Mouse (Mus musculus): ENCODE measurements around the gene Ryr2. TPM values are rescaled to one million over a fixed set of nuclear protein-coding genes. Genes with fewer than 3 reads are reported as not detected.
"Not testable (repeated sequence)": the region's sequence is repeated elsewhere in the genome, so short reads cannot be mapped to it uniquely, and the experiment has no call there.

Gene Ryr2
- total and polyA plus RNA-seq, 3 experiments: 0.60 TPM; not detected in 2

GRCm38 (mm10) chr13:11567376-11567775, 539.4 kb downstream of the Ryr2 start:
- no peak for DNase-seq (ENCODE audit: low spot score)
- Histone ChIP-seq H3K36me3 (replicated peaks) (no peaks in the 10 kb centered on the region), H3K4me1 (ENCODE audit: insufficient read depth, low read depth, low read length) (no peaks in the 10 kb centered on the region), H3K9me3 (replicated peaks) (no peaks in the 10 kb centered on the region), H3K4me3 (ENCODE audit: low read depth, low read length) (no peak overlapping the region), H3K27me3 (ENCODE audit: insufficient read depth, low read length) (peaks cover 4% of the 10 kb centered on the region; the same call in 1 of the 2 replicates)
- no peak for TF ChIP-seq TAL1 (conservative IDR thresholded peaks at IDR 0.05; ENCODE audit: low read depth, low read length)
- TF ChIP-seq GATA2 (IDR thresholded peaks at IDR 0.05; ENCODE audit: borderline replicate concordance, low read depth, low read length): no peak
- TF ChIP-seq GATA1 (IDR thresholded peaks at IDR 0.05; ENCODE audit: borderline replicate concordance, low read length): no peak
- TF ChIP-seq CTCF (IDR thresholded peaks at IDR 0.05; ENCODE audit: low read depth, low read length): no peak
- no peak for TF ChIP-seq POLR2AphosphoS5 (IDR thresholded peaks at IDR 0.05; ENCODE audit: insufficient replicate concordance, low read depth, low read length)
- ATAC-seq (ENCODE audit: extremely low read depth, insufficient number of reproducible peaks, low FRiP score, poor library complexity, severe bottlenecking): no peak

- DNase-seq (ENCODE audit: low spot score) (no peak), ATAC-seq (ENCODE audit: extremely low read depth, insufficient number of reproducible peaks, low FRiP score, poor library complexity, severe bottlenecking) (no peak)
- Histone ChIP-seq H3K27me3 (ENCODE audit: insufficient read depth, low read length) (peaks cover 4% of the 10 kb centered on the region; the same call in 1 of the 2 replicates), H3K4me3 (ENCODE audit: low read depth, low read length) (no peak overlapping the region), H3K4me1 (ENCODE audit: insufficient read depth, low read depth, low read length) (no peaks in the 10 kb centered on the region), H3K9me3 (replicated peaks) (no peaks in the 10 kb centered on the region), H3K36me3 (replicated peaks) (no peaks in the 10 kb centered on the region)
- TF ChIP-seq GATA1 (IDR thresholded peaks at IDR 0.05; ENCODE audit: borderline replicate concordance, low read length) (no peak), GATA2 (IDR thresholded peaks at IDR 0.05; ENCODE audit: borderline replicate concordance, low read depth, low read length) (no peak), POLR2AphosphoS5 (IDR thresholded peaks at IDR 0.05; ENCODE audit: insufficient replicate concordance, low read depth, low read length) (no peak), TAL1 (conservative IDR thresholded peaks at IDR 0.05; ENCODE audit: low read depth, low read length) (no peak), CTCF (IDR thresholded peaks at IDR 0.05; ENCODE audit: low read depth, low read length) (no peak)
Measured at GRCm38 (mm10) chr13:11566486-11566885, 540.3 kb downstream of the Ryr2 start.

- no peaks in the 10 kb centered on the region for H3K9me3 ChIP-seq (replicated peaks)
- ATAC-seq (ENCODE audit: extremely low read depth, insufficient number of reproducible peaks, low FRiP score, poor library complexity, severe bottlenecking) (no peak), DNase-seq (ENCODE audit: low spot score) (no peak)
- no peaks in the 10 kb centered on the region for H3K36me3 ChIP-seq (replicated peaks)
- H3K4me3 ChIP-seq (ENCODE audit: low read depth, low read length): no peak overlapping the region
- peaks cover 4% of the 10 kb centered on the region; the same call in 1 of the 2 replicates for H3K27me3 ChIP-seq (ENCODE audit: insufficient read depth, low read length)
- no peaks in the 10 kb centered on the region for H3K4me1 ChIP-seq (ENCODE audit: insufficient read depth, low read depth, low read length)
- TF ChIP-seq POLR2AphosphoS5 (IDR thresholded peaks at IDR 0.05; ENCODE audit: insufficient replicate concordance, low read depth, low read length): no peak
- no peak for TF ChIP-seq TAL1 (conservative IDR thresholded peaks at IDR 0.05; ENCODE audit: low read depth, low read length)
- no peak for TF ChIP-seq GATA1 (IDR thresholded peaks at IDR 0.05; ENCODE audit: borderline replicate concordance, low read length)
- TF ChIP-seq GATA2 (IDR thresholded peaks at IDR 0.05; ENCODE audit: borderline replicate concordance, low read depth, low read length): no peak
- no peak for TF ChIP-seq CTCF (IDR thresholded peaks at IDR 0.05; ENCODE audit: low read depth, low read length)
Measured at GRCm38 (mm10) chr13:11563224-11564024, 543.3 kb downstream of the Ryr2 start.

GRCm38 (mm10) chr13:11549644-11550043, 557.1 kb downstream of the Ryr2 start:
- Histone ChIP-seq H3K9me3 (replicated peaks) (no peaks in the 10 kb centered on the region), H3K36me3 (replicated peaks) (no peaks in the 10 kb centered on the region), H3K27me3 (ENCODE audit: insufficient read depth, low read length) (no peaks in the 10 kb centered on the region), H3K4me1 (ENCODE audit: insufficient read depth, low read depth, low read length) (no peaks in the 10 kb centered on the region), H3K4me3 (ENCODE audit: low read depth, low read length) (no peak overlapping the region)
- ATAC-seq (ENCODE audit: extremely low read depth, insufficient number of reproducible peaks, low FRiP score, poor library complexity, severe bottlenecking) (no peak), DNase-seq (ENCODE audit: low spot score) (no peak)
- TF ChIP-seq TAL1 (conservative IDR thresholded peaks at IDR 0.05; ENCODE audit: low read depth, low read length) (no peak), POLR2AphosphoS5 (IDR thresholded peaks at IDR 0.05; ENCODE audit: insufficient replicate concordance, low read depth, low read length) (no peak), GATA1 (IDR thresholded peaks at IDR 0.05; ENCODE audit: borderline replicate concordance, low read length) (no peak), CTCF (IDR thresholded peaks at IDR 0.05; ENCODE audit: low read depth, low read length) (no peak)

- not testable (repeated sequence) for ATAC-seq (ENCODE audit: extremely low read depth, insufficient number of reproducible peaks, low FRiP score, poor library complexity, severe bottlenecking); H3K36me3 ChIP-seq (replicated peaks); H3K4me3 ChIP-seq (ENCODE audit: low read depth, low read length); H3K9me3 ChIP-seq (replicated peaks); H3K27me3 ChIP-seq (ENCODE audit: insufficient read depth, low read length); DNase-seq (ENCODE audit: low spot score); H3K4me1 ChIP-seq (ENCODE audit: insufficient read depth, low read depth, low read length)
Measured at GRCm38 (mm10) chr13:11549136-11549535, 557.6 kb downstream of the Ryr2 start.

GRCm38 (mm10) chr13:11545841-11546240, 560.9 kb downstream of the Ryr2 start:
- DNase-seq (ENCODE audit: low spot score) (no peak), ATAC-seq (ENCODE audit: extremely low read depth, insufficient number of reproducible peaks, low FRiP score, poor library complexity, severe bottlenecking) (no peak)
- H3K9me3 ChIP-seq (replicated peaks): no peaks in the 10 kb centered on the region
- no peaks in the 10 kb centered on the region for H3K4me1 ChIP-seq (ENCODE audit: insufficient read depth, low read depth, low read length)
- H3K36me3 ChIP-seq (replicated peaks): no peaks in the 10 kb centered on the region
- no peak for TF ChIP-seq CTCF (IDR thresholded peaks at IDR 0.05; ENCODE audit: low read depth, low read length)
- TF ChIP-seq TAL1 (conservative IDR thresholded peaks at IDR 0.05; ENCODE audit: low read depth, low read length): no peak
- TF ChIP-seq GATA2 (IDR thresholded peaks at IDR 0.05; ENCODE audit: borderline replicate concordance, low read depth, low read length): no peak
- TF ChIP-seq POLR2AphosphoS5 (IDR thresholded peaks at IDR 0.05; ENCODE audit: insufficient replicate concordance, low read depth, low read length): no peak
- no peak for TF ChIP-seq GATA1 (IDR thresholded peaks at IDR 0.05; ENCODE audit: borderline replicate concordance, low read length)
- H3K4me3 ChIP-seq (ENCODE audit: low read depth, low read length): no peak overlapping the region
- H3K27me3 ChIP-seq (ENCODE audit: insufficient read depth, low read length): no peaks in the 10 kb centered on the region

All from G1E (cell line).